Mouse (Mus musculus) heart, postnatal 0 days (tissue): Measurements from ENCODE around the gene Gli2. TPM values are rescaled to one million over a fixed set of nuclear protein-coding genes. Genes with fewer than 3 reads are reported as not detected.

ENCODE experiments used
- ATAC-seq: fragments of 200-750 bp; cut with Nextera tagmentation; 2 replicates; pipeline ENCODE4 v1.8.0; 2017; ENCODE audit warnings: low read depth, moderate number of reproducible peaks, moderate library complexity; ENCODE audit not compliant: insufficient read depth
- DNase-seq: peaks from one replicate; pipeline ENCODE4 v3.0.0-alpha.2; 2016; ENCODE audit warnings: low spot score
- H3K27ac ChIP-seq: fragments of 300-500 bp; sonication (generic); 2 replicates; pipeline ENCODE4 v1.5.1; 2014; ENCODE audit warnings: low read depth, mild to moderate bottlenecking
- H3K27me3 ChIP-seq: fragments of 300-500 bp; sonication (generic); 2 replicates; pipeline ENCODE4 v1.6.1; 2014; ENCODE audit warnings: low read length, mixed read lengths; ENCODE audit not compliant: control insufficient read depth, insufficient read depth
- H3K36me3 ChIP-seq: fragments of 300-500 bp; sonication (generic); replicated peaks from 2 replicates; pipeline ENCODE4 v1.6.1; 2014; ENCODE audit warnings: low read length, mixed read lengths; ENCODE audit not compliant: control insufficient read depth, insufficient read depth
- H3K4me1 ChIP-seq: fragments of 300-500 bp; sonication (generic); 2 replicates; pipeline ENCODE4 v1.6.1; 2014; ENCODE audit warnings: antibody characterized with exemption; ENCODE audit not compliant: control insufficient read depth, insufficient read depth
- H3K4me2 ChIP-seq: fragments of 300-500 bp; sonication (generic); 2 replicates; pipeline ENCODE4 v1.6.1; 2014; ENCODE audit warnings: low read depth, mild to moderate bottlenecking, low read length, moderate library complexity
- H3K4me3 ChIP-seq: fragments of 300-500 bp; sonication (generic); 2 replicates; pipeline ENCODE4 v1.5.1; 2014; ENCODE audit warnings: low read depth, low read length
- H3K9ac ChIP-seq: fragments of 300-500 bp; sonication (generic); replicated peaks from 2 replicates; pipeline ENCODE4 v1.6.1; 2014; ENCODE audit warnings: low read depth, low read length, mixed read lengths
- H3K9me3 ChIP-seq: fragments of 300-500 bp; sonication (generic); replicated peaks from 2 replicates; pipeline ENCODE4 v1.6.1; 2016; ENCODE audit warnings: low read length; ENCODE audit not compliant: control insufficient read depth
- CTCF ChIP-seq: IDR thresholded peaks from 2 replicates; pipeline ENCODE4 v1.5.1; 2016; ENCODE audit warnings: antibody characterized with exemption, control low read depth, low read depth
- EP300 ChIP-seq: IDR thresholded peaks from 2 replicates; pipeline ENCODE4 v1.6.1; 2016; ENCODE audit warnings: antibody characterized with exemption, low read depth
- WGBS: fragments of 180-500 bp; shearing (Covaris S2); extraction: QIAGEN DNeasy Blood & Tissue Kit; methylation state at CpG from one replicate; pipeline ENCODE4 v1.1.7; 2014; 5-methylcytosine and 5-hydroxymethylcytosine counted together
- polyA plus RNA-seq: library from polyadenylated mRNA; unstranded; fragments of >200 nt; fragmentation: Nextera tagmentation; extraction: Ambion mirVana; gene quantifications from 2 replicates; pipeline ENCODE4 v1.2.1, GENCODE M21; 2015
- total RNA-seq: library from RNA; depleted of rRNA; stranded (reverse); fragments of >200 nt; gene quantifications from 2 replicates; pipeline ENCODE4 v1.2.3, GENCODE M21; 2014; ENCODE audit warnings: low replicate concordance

Gene Gli2
- total and polyA plus RNA-seq, 2 experiments from 2014 or later, result 0.93 to 14.7 TPM

GRCm38 (mm10) chr1:119075916-119076315 is 22.5 kb upstream of the Gli2 start:
- H3K27me3 ChIP-seq, result peaks cover 17% of the 10 kb centered on the region
- ATAC-seq, result no peak

DNA sequence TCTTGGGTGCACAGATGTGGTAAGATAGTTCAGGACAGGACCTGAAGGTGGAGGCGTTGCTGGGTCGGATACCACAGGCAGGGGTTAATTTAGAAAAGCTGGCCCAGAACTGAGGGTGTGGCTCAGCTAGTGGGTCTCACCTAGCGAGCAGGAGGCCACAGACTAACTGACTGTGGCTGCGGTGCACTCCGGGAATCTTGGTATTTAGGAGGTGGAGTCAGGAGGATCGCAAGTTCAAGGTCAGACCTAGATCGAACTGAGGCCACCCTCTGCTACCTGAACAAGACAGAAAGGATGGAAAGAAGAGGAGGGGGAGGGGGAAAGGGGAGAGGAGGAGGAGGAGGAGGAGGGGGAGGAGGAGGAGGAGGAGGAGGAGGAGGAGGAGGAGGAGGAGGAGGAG is 22.1 kb upstream of the Gli2 start:
- peaks cover 17% of the 10 kb centered on the region for H3K27me3 ChIP-seq
- no peak overlapping the region for H3K4me3 ChIP-seq
- WGBS, result 36% methylated on average over 7 of the region's 7 CpGs
- H3K27ac ChIP-seq, result no peak overlapping the region
- ATAC-seq (no peak), DNase-seq (no peak)
- no peak for TF ChIP-seq EP300
- TF ChIP-seq CTCF, result no peak
- no peaks in the 10 kb centered on the region for H3K9me3 ChIP-seq
- H3K36me3 ChIP-seq, result no peaks in the 10 kb centered on the region
- H3K9ac ChIP-seq, result no peak overlapping the region
- no peaks in the 10 kb centered on the region; the same call in 1 of the 2 replicates for H3K4me1 ChIP-seq
- H3K4me2 ChIP-seq, result no peak overlapping the region

More at GRCm38 (mm10) chr1:119075916-119076315, 22.5 kb upstream of the Gli2 start:
- no peak for DNase-seq
- Histone ChIP-seq H3K9ac (no peak overlapping the region), H3K9me3 (no peaks in the 10 kb centered on the region), H3K36me3 (no peaks in the 10 kb centered on the region), H3K4me1 (no peaks in the 10 kb centered on the region; the same call in 1 of the 2 replicates), H3K4me3 (no peak overlapping the region), H3K4me2 (no peak overlapping the region), H3K27ac (no peak overlapping the region)
- TF ChIP-seq EP300 (no peak), CTCF (no peak)
- WGBS, result 56% methylated on average over 3 of the region's 3 CpGs

- ATAC-seq (no peak), DNase-seq (no peak)
- Histone ChIP-seq H3K9ac (no peak overlapping the region), H3K27me3 (peaks cover 17% of the 10 kb centered on the region), H3K36me3 (no peaks in the 10 kb centered on the region), H3K27ac (no peak overlapping the region), H3K4me1 (no peaks in the 10 kb centered on the region; the same call in 1 of the 2 replicates), H3K9me3 (no peaks in the 10 kb centered on the region), H3K4me2 (no peak overlapping the region), H3K4me3 (no peak overlapping the region)
- TF ChIP-seq EP300 (no peak), CTCF (no peak)
- WGBS, result 51% methylated on average over 6 of the region's 6 CpGs
Observed at GRCm38 (mm10) chr1:119074910-119075309, 21.5 kb upstream of the Gli2 start.

GRCm38 (mm10) chr1:119073876-119074275 is 20.5 kb upstream of the Gli2 start:
- WGBS, result 82% methylated on average over 7 of the region's 7 CpGs

DNA sequence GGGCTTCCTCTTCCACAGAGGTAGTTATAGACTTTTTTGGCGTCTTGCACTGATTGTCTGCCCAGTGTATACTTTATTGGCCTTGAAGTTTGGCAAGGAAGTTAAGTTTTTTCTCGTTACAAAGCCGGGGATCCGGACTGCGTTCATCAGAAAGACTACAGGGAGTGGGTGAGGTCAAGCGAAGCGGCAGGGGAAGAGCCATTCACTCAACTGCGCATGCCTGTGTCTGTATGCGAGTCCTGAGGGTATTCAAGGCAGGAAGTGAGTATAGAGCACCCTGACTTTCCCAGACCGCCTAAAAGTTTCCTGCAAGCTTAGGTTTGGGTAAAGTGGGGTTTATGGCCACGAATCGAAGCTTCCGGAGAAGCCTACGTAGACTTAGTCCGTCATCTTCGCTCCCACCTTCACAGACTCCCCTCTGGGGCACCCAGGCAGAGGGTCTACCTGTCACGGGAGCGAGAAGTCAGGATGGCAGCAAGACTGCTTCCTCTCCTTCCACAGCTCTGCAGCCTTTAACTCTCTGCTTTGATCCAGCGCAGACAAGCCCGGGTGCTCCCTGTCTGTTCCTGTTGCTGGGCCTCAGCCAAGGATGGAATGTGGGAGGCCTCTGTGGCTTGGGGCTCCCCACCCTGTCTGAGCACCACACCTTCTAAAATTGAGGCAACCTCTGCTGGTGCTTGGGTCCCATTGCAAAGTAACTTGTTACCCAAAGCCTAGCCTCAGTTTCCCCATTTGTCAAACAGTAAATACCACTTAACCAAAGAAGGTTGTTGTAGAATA is 11.7 kb upstream of the Gli2 start:
- 67% methylated on average over 20 of the region's 20 CpGs for WGBS
- H3K36me3 ChIP-seq, result no peaks in the 10 kb centered on the region
- no peak for DNase-seq
- H3K4me1 ChIP-seq, result no peaks in the 10 kb centered on the region
- no peaks in the 10 kb centered on the region; the same call in 1 of the 2 replicates for H3K27me3 ChIP-seq
- no peak for ATAC-seq
- no peaks in the 10 kb centered on the region for H3K9me3 ChIP-seq
- TF ChIP-seq CTCF, result no peak
- no peak for TF ChIP-seq EP300
- no peak overlapping the region for H3K9ac ChIP-seq
- H3K4me2 ChIP-seq, result no peak overlapping the region
- H3K4me3 ChIP-seq, result no peak overlapping the region
- no peak overlapping the region for H3K27ac ChIP-seq

More at GRCm38 (mm10) chr1:119073876-119074275, 20.5 kb upstream of the Gli2 start:
- no peak for TF ChIP-seq EP300
- TF ChIP-seq CTCF, result no peak
- no peaks in the 10 kb centered on the region for H3K9me3 ChIP-seq
- H3K27ac ChIP-seq, result no peak overlapping the region
- H3K9ac ChIP-seq, result no peak overlapping the region
- H3K27me3 ChIP-seq, result peaks cover 17% of the 10 kb centered on the region
- H3K4me1 ChIP-seq, result no peaks in the 10 kb centered on the region; the same call in 1 of the 2 replicates
- ATAC-seq (no peak), DNase-seq (no peak)
- H3K4me3 ChIP-seq, result no peak overlapping the region
- no peaks in the 10 kb centered on the region for H3K36me3 ChIP-seq
- no peak overlapping the region for H3K4me2 ChIP-seq
